Mouse (Mus musculus) natural killer cell, adult 2 months (primary cell): Measurements from ENCODE around the gene Cd300lb.

ENCODE experiments used
- DNase-seq, 2 experiments: peaks; one replicate each; pipeline ENCODE4 v3.0.0; 2022; ENCODE audit warnings: low spot score in 2 of 2

The Cd300lb gene

GRCm38 (mm10) chr11:114884380-114885100 is 49.6 kb downstream of the Cd300lb start:
- DNase-seq, result no peak

- peak; percentile 34 to 57 for DNase-seq
These were observed 50.9 kb downstream of the Cd300lb start for GRCm38 (mm10) chr11:114883251-114883789.

DNA sequence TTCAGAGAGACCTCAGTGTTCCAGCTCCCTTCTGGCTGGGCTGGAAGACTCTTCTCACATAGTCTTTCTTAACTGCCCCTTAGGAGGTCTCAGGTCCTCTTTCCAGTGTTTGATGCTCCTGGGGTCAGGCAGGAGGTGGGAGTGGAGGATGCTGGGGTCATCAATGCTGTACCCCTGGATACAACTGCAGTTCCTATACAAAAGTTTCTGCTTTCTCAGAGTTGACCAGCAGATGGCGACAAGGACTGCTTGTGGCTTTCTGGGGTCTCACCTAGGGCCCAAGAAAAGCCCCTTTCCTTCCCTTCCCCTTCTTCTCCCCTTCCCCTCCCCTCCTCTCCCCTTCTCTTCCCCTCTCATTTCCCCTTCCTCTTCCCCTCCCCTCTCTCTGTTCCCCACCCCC is 53.6 kb downstream of the Cd300lb start:
- peak; percentile 47 to 55 for DNase-seq

DNA sequence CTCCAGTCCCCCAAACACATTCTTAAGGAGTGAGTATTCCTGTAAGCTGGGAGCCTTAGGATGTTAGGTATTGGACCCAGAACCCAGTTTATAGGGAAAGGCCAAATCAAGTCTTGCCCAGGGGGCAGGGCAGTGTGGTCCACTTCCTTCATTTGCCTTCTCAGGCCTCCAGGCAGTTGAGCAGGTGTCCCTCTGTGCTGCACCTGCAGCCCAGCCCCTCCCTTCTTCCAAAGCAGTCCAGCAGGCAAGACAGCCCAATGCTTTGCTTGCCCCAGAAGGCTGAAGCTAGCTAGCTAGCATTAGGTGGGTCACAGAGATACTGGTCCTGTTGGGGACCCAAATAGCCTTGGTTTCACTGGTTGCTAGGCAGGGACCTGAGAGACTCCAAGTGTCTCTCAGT is 54.0 kb downstream of the Cd300lb start:
- no peak for DNase-seq

DNA sequence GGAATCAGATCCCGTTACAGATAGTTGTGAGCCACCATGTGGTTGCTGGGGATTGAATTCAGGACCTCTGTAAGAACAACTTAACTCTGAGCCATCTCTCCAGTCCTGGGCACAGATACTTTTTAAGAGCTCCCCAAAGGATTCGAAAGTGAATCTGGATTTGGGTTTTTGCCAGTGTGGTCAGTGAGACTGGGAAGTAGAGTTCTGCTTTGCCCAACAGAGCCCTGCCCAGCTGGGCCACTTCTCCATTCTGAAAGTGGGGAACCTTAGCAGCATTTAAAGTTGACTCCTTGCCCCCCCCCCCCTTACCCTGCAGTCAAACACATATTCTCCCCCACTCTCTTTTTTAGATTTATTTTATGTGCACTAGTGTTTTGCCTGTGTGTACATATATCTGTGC is 54.5 kb downstream of the Cd300lb start:
- DNase-seq, result no peak

GRCm38 (mm10) chr11:114877145-114877544 is 57.0 kb downstream of the Cd300lb start:
- DNase-seq, result peak in 1 of 2 experiments; percentile 29

DNA sequence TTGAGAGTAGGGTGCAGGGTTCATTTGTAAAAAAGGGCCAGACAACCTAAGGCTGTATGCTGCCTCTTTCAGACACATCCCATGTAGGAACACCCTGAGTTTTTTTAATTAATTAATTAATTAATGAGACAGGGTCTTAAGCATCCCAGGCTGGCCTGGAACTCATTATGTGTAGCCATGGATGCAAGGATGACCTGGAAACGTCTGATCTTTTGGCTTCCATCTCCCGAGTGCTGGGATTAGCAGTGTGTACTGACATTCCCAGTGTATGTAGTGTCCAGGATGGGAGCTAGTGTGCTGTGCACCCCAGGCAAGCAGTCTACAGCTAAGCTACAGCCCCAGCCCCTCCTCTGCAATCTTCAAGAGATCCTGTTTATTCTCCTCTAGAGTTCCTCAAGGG is 57.6 kb downstream of the Cd300lb start:
- DNase-seq, result no peak

DNA sequence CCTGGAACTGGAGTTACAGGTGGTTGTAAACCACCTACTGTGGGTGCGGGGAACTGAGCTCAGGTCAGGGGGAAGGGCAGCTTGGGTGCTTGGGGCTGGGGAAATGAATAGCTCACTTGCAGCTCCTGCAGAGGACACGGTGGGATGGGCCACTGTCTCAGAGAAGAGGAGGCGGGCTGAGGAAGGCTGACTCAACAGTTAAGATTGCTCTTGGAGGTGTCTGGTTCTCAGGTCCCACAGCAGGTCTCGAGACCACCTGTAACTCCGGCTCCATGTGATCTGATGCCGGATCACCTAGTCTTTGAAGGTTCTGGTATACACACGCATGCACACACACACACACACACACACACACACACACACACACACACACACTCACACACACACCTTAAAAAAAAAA is 58.0 kb downstream of the Cd300lb start:
- no peak for DNase-seq

DNA sequence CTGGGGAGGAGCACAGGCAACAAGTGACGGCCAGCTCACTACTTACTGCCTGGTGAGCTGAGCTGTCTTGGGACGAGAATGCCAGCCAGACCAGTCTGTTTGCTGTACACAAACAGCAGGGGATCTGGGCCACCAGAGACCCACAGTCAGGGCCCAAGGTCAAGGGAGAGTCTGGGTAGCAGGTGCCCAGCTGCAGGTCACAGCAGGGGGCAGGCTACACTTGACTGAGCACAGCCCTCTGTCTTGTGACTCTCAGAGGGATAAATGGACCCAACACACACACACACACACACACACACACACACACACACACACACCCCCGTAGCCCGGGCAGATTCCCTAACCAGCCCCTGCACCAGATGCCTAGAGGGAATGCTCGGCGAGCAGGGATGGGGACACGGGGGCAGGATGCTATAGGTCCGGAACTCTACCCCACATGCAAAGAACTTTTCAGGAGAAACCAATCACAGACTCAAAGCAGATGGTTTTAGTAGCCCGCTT is 58.8 kb downstream of the Cd300lb start:
- no peak for DNase-seq

DNA sequence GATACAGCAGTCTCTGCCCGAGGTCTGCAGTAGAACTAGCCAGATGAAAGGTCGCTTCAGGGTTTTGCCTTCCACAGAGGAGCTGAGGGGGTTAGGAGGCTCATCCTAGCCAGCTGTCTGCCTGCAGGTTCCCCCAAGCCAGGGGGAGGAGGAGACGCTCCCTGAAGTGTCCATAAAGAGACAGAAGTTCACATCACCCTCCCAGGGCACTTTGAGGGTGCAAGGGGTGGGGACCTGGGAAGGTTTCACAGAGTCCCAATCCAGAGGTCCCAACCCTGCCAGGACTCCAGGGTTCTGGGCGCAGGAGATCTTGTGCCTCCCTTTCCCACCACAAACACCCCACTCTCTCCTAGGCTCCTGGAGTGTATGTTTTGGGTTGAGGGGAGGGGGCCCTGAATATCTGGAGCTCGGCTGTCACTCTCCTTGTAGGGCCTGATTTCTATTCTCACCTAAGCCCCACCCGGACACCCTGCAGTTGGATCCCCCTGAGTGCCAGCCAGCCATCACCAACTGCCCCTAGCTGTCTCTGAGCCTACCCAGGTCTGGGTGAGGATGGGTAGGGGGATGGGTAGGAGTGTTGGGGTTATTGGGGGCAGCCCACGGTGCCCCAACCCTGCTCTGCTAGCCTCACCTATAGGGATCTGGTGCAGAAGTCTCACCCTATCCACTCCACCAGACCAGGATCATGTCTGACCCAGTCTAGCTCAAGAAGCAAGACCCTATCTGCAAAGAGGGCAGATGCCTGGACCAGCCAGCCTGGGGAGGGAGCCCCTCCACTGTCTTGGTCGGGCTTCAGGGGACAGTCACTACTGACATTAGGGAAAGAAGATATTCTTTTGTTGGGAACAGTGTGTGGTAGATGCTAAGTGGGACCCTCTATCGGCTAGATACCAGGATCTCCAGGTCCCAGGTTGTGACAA is 59.7 kb downstream of the Cd300lb start:
- no peak for DNase-seq

DNA sequence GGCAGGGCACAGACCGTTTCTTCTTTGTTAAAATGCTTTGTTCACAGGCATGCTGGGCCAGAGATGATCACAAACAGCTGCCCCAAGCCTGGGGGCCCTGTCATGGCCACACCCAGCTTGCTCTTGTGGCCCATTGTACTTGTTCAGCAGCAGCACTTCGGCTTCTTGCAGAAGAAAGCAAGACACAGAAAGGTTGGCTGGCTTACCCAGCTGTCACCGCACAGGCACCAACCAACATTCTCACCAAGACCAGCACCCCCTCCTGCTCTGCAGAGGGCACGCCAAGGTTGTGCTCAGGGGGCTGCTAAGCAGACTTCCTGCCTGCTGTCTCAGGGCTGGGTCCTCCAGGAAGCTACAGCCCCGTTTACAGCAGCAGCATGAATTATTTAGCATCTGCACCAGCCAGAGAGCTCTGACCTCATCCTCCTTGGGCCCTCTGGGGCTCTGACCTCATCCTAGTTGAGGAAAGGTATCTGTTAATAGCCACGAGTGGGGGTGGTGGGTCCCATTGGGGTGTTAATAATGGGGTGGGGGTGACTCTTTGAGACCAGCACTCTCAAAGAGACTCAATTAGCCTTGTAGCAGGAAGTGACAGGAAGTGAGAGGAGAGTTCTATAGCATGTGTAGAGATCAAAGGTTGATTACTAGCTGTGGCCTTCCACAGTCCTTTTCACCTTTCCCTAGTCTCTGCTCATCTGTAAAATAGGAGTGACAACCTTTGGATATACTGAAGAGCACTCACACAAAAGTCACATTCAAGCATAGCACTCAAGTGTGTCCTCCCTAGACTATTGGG is 61.0 kb downstream of the Cd300lb start:
- DNase-seq, result peak in 1 of 2 experiments; percentile 18
